Mouse (Mus musculus) midbrain, embryonic 14.5 days (tissue): ENCODE data around the gene Ryr3. TPM values are rescaled to one million over a fixed set of nuclear protein-coding genes. Genes with fewer than 3 reads are reported as not detected.

Experiments used
- ATAC-seq: fragments of 200-750 bp; cut with Nextera tagmentation; 2 replicates; pipeline ENCODE4 v1.8.0; 2017; ENCODE audit warnings: moderate number of reproducible peaks, moderate library complexity; ENCODE audit not compliant: low FRiP score, low TSS enrichment
- DNase-seq: peaks from one replicate; pipeline ENCODE4 v3.0.0-alpha.2; 2015
- H3K27ac ChIP-seq: fragments of 300-500 bp; sonication (generic); replicated peaks from 2 replicates; pipeline ENCODE4 v1.5.1; 2014; ENCODE audit warnings: mild to moderate bottlenecking, low read depth, low read length, moderate library complexity
- H3K27me3 ChIP-seq: fragments of 300-500 bp; sonication (generic); 2 replicates; pipeline ENCODE4 v1.6.1; 2014; ENCODE audit warnings: low read length, control low read depth, mixed read lengths; ENCODE audit not compliant: control insufficient read depth, insufficient read depth
- H3K36me3 ChIP-seq: fragments of 300-500 bp; sonication (generic); 2 replicates; pipeline ENCODE4 v1.6.1; 2014; ENCODE audit warnings: low read length, control low read depth; ENCODE audit not compliant: control insufficient read depth, insufficient read depth
- H3K4me1 ChIP-seq: fragments of 300-500 bp; sonication (generic); 2 replicates; pipeline ENCODE4 v1.6.1; 2014; ENCODE audit warnings: mild to moderate bottlenecking, antibody characterized with exemption, low read length, control low read depth; ENCODE audit not compliant: control insufficient read depth, insufficient read depth
- H3K4me2 ChIP-seq: fragments of 300-500 bp; sonication (generic); 2 replicates; pipeline ENCODE4 v1.6.1; 2014; ENCODE audit warnings: mild to moderate bottlenecking, low read length, moderate library complexity
- H3K4me3 ChIP-seq: fragments of 300-500 bp; sonication (generic); replicated peaks from 2 replicates; pipeline ENCODE4 v1.5.1; 2014; ENCODE audit warnings: low read depth, low read length
- H3K9ac ChIP-seq: fragments of 300-500 bp; sonication (generic); replicated peaks from 2 replicates; pipeline ENCODE4 v1.6.1; 2014; ENCODE audit warnings: mild to moderate bottlenecking, low read length, moderate library complexity
- H3K9me3 ChIP-seq: fragments of 300-500 bp; sonication (generic); 2 replicates; pipeline ENCODE4 v1.6.1; 2016; ENCODE audit warnings: low read length, control low read depth, mixed read lengths; ENCODE audit not compliant: control insufficient read depth
- WGBS: fragments of 180-500 bp; shearing (Covaris S2); extraction: QIAGEN DNeasy Blood & Tissue Kit; methylation state at CpG from one replicate; pipeline ENCODE4 v1.1.7; 2014; 5-methylcytosine and 5-hydroxymethylcytosine counted together
- polyA plus RNA-seq: library from polyadenylated mRNA; unstranded; fragments of >200 nt; fragmentation: Nextera tagmentation; extraction: Ambion mirVana; gene quantifications from 2 replicates; pipeline ENCODE4 v1.2.1, GENCODE M21; 2014

Ryr3 gene
- 4.3 and 7.4 TPM in 2 replicates for polyA plus RNA-seq

DNA sequence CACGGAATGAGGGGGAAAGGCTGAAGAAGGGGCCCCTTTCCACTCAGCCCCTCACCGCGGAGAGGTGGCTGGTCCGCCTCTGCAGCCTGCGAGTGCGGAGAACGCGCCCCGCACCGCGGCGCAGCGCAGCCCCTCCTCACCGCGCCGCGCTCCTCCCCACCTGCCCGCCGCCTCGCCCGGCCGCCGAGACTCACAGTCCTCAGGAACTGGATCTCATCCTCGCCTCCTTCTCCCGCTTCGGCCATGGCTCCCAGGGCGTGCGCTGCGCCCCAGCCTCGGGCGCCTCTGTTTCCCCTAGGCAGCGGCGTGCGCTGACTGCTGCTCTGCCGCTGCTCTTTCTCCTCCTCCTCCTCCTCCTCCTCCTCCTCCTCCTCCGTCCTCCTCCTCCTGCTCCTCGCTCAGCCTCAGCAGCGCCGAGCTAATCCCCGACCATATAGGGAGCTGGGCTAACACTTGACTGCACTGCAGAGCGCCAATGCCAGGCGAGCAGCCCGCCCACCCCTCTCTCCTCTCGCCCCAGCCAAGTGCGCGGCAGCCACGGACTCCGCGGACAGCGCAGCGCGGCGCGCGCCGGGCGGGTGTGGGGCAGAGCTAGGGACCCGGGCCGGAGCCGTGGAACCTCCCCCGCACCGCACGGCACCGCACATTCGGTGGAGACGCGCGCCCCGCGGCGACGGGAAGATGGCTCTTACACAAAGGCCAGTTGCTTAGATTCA lies at the start of gene Ryr3:
Gene Ryr3, minus strand, starts transcription at position 351 of the 716 bp plus-strand sequence.
- H3K4me1 ChIP-seq = 0 out of 2 replicates have a peak, but pooled peaks cover 8% of the 10 kb centered on the region
- peak within 1 kb of the TSS; percentile 64 for H3K4me3 ChIP-seq
- H3K9ac ChIP-seq = peak within 1 kb of the TSS; percentile 69
- DNase-seq (peak; percentile 87), ATAC-seq (peak; percentile 93)
- H3K9me3 ChIP-seq = no peaks in the 10 kb centered on the region
- no peaks in the 10 kb centered on the region for H3K36me3 ChIP-seq
- peaks cover 8% of the 10 kb centered on the region; the same call in 1 of the 2 replicates for H3K27me3 ChIP-seq
- H3K27ac ChIP-seq = peak within 1 kb of the TSS; percentile 89
- WGBS = under 1% methylated on average over 65 of the region's 72 CpGs
- peak within 1 kb of the TSS; percentile 83 for H3K4me2 ChIP-seq

DNA sequence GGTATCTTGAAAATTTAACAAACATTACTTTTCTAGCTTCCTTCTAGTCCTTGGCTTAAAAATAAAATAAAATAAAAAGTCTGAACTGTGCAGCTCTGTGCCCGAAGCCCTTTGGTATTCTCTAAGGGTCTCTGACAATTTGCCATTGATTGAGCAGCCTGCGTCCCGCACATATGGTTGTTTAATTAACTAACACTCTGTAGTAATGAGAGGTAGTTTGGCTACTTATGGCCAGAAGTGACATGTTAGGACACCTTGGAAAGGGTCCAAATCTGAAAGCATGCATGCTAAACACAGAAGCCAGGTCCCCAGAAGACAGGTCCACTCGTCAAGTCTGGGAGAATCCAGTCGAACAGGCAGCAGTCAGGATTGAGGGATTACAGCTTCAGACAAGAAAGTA lies 22.0 kb upstream of the Ryr3 start:
- ATAC-seq (no peak), DNase-seq (no peak)
- WGBS = 75% methylated on average over 5 of the region's 5 CpGs
- Histone ChIP-seq H3K9ac (no peak overlapping the region), H3K4me1 (no peaks in the 10 kb centered on the region), H3K9me3 (no peaks in the 10 kb centered on the region), H3K4me3 (no peak overlapping the region), H3K27me3 (no peaks in the 10 kb centered on the region), H3K27ac (no peak overlapping the region), H3K36me3 (no peaks in the 10 kb centered on the region), H3K4me2 (no peak overlapping the region)

DNA sequence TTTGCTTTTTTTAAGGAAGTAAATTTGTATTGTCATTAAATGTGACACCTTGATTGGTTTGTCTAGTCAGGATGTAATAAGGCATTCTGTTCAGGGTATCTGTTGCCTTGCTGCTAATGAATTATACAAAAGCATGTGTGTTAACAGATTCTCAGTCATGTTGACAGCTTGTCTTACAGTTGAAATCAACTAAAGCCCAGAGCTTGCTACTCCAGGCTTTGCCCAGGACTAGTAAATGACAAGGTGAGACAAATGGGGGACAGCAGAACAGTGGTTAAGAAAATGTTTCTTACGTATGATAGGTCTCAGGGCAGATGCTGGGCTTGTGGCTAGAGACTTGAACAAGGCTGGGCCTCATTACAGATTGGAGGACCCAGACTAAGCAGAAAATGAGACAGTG lies 20.1 kb upstream of the Ryr3 start:
- Histone ChIP-seq H3K27me3 (no peaks in the 10 kb centered on the region), H3K9ac (no peak overlapping the region), H3K4me1 (no peaks in the 10 kb centered on the region), H3K27ac (no peak overlapping the region), H3K9me3 (no peaks in the 10 kb centered on the region), H3K4me3 (no peak overlapping the region), H3K4me2 (no peak overlapping the region), H3K36me3 (no peaks in the 10 kb centered on the region)
- DNase-seq (no peak), ATAC-seq (no peak)
- 64% methylated on average over 1 of the region's 1 CpGs for WGBS

DNA sequence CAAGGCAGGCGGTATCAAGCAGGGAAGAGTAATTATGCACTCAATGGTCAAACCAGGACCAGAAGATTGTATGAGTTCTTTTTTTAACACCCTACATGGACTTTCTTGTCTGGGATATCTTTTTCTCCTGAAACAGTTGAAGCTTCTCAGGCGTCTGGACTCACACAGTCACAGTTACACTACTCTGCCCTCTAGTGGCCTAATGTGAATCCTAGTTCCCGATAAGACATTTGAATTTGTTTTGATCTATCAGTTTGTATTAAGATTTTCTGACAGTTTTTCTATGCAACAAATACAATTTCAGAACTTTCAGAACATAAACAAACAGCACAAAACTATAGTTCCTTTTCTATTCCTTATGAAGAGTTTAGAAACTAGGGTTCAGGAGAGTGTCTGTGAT lies 17.7 kb upstream of the Ryr3 start:
- peak; percentile 31; the same call in 1 of the 2 replicates for ATAC-seq
- Histone ChIP-seq H3K4me1 (no peaks in the 10 kb centered on the region), H3K4me2 (no peak overlapping the region), H3K36me3 (no peaks in the 10 kb centered on the region), H3K9ac (no peak overlapping the region), H3K4me3 (no peak overlapping the region), H3K27me3 (no peaks in the 10 kb centered on the region), H3K27ac (no peak overlapping the region), H3K9me3 (no peaks in the 10 kb centered on the region)
- 20% methylated on average over 3 of the region's 3 CpGs for WGBS
- peak; percentile 92 for DNase-seq

DNA sequence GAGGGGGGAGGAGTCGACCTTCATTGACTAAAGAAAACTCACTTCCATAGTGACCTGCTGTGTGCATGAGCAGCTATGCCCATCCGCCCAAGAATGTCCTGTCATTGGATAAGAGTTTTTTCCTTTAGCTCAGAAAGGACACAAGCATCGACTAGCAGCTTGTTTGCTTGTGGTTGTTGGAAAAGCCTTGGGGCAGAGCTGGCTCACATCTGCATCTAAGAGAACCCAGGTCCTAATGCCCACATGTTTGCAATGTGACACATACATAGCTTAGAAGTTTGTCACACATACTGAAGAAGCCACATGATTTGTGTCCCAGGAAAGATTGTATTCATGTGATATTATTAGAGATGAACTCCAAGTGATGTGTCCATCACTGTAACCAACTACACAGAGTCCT lies 16.5 kb upstream of the Ryr3 start:
- WGBS = 52% methylated on average over 3 of the region's 3 CpGs
- H3K4me1 ChIP-seq = no peaks in the 10 kb centered on the region
- no peaks in the 10 kb centered on the region for H3K9me3 ChIP-seq
- H3K9ac ChIP-seq = no peak overlapping the region
- H3K4me2 ChIP-seq = no peak overlapping the region
- H3K4me3 ChIP-seq = no peak overlapping the region
- H3K27me3 ChIP-seq = no peaks in the 10 kb centered on the region
- no peaks in the 10 kb centered on the region for H3K36me3 ChIP-seq
- H3K27ac ChIP-seq = no peak overlapping the region
- ATAC-seq = no peak
- no peak for DNase-seq

DNA sequence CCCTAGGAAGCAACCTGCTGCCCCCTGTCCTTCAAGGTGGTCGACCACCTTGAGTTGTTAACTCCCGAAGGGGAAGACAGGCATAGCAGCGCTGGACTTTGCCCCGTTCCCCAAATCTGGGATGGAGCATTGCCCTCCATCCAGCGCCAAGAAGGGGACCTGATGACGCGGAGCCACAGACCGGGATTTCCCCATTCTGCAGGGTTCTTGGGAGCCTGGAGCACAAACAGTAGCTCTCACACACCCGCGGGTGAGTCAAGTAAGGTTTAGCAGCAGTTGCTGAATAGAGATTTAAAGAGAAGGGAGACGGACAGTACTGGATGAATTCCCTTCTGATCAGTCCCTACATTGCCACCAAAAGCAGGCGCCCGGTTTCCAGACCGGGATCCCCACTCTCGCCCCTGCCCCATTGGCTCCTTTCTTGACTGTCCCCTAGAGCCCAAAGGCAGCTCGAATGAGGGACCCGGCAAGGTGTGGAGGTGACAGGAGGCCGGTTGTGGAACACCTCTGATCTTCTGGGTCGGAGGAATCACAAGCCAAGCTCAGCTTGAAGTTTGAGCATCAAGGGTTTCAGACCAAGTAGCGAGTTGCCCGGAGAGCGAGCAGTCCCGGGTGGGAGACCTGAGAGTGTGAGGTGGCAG lies 671 bp downstream of the Ryr3 start:
- WGBS = 3% methylated on average over 23 of the region's 23 CpGs
- Histone ChIP-seq H3K4me2 (peak overlapping the region; percentile 83), H3K9me3 (no peaks in the 10 kb centered on the region), H3K4me1 (0 out of 2 replicates have a peak, but pooled peaks cover 8% of the 10 kb centered on the region), H3K4me3 (peak overlapping the region; percentile 64), H3K27me3 (peaks cover 8% of the 10 kb centered on the region; the same call in 1 of the 2 replicates), H3K27ac (peak overlapping the region; percentile 89), H3K9ac (peak overlapping the region; percentile 69), H3K36me3 (no peaks in the 10 kb centered on the region)
- DNase-seq (peak; percentile 53), ATAC-seq (no peak)

DNA sequence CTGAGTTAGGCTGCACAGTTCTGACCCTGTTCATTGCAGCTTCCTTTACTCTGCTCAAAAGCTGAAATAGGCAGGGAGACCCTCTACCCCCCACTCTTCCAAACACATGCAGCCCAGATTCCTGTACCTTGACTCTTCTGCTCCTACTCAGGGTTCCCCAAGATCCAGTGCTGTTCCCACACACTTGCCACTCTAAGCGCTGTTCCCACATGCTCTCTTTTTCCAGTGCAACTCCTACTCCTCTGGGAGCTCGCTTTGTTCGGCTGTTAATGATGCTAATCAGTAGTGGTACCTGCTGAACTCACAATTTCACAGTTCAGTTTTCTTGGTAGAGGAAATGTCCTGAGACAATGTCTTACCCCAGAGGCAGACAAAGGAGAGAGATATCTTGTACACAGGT lies 6.9 kb downstream of the Ryr3 start:
- Histone ChIP-seq H3K9me3 (no peaks in the 10 kb centered on the region), H3K9ac (no peak overlapping the region), H3K27ac (no peak overlapping the region), H3K4me3 (no peak overlapping the region), H3K36me3 (no peaks in the 10 kb centered on the region), H3K4me1 (no peaks in the 10 kb centered on the region), H3K4me2 (no peak overlapping the region), H3K27me3 (peaks cover 1% of the 10 kb centered on the region; the same call in 1 of the 2 replicates)
- WGBS = 89% methylated on average over 3 of the region's 3 CpGs
- ATAC-seq (no peak), DNase-seq (no peak)

DNA sequence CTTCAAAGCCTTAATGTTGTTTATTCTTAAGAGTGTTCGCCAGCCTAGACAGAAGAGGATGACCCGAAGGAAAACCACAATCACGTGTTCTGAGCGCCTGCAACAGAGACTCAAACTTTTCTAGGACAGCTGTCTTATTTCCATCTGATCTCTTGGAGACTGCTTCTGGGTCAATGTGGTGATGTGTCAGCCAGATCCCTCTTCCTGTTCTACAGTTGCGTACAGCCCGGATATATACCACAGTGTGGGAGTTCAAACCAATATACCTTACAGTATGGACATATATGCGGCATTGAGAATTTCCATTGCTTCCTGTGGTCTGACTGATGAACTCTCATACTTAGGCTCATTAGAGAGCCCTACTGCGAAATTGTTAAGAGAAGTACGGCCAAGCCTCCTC lies 7.6 kb downstream of the Ryr3 start:
- no peak overlapping the region for H3K4me2 ChIP-seq
- H3K4me1 ChIP-seq = no peaks in the 10 kb centered on the region
- 98% methylated on average over 9 of the region's 9 CpGs for WGBS
- H3K9me3 ChIP-seq = no peaks in the 10 kb centered on the region
- no peaks in the 10 kb centered on the region for H3K27me3 ChIP-seq
- no peaks in the 10 kb centered on the region for H3K36me3 ChIP-seq
- DNase-seq (no peak), ATAC-seq (no peak)
- H3K9ac ChIP-seq = no peak overlapping the region
- H3K4me3 ChIP-seq = no peak overlapping the region
- H3K27ac ChIP-seq = no peak overlapping the region

DNA sequence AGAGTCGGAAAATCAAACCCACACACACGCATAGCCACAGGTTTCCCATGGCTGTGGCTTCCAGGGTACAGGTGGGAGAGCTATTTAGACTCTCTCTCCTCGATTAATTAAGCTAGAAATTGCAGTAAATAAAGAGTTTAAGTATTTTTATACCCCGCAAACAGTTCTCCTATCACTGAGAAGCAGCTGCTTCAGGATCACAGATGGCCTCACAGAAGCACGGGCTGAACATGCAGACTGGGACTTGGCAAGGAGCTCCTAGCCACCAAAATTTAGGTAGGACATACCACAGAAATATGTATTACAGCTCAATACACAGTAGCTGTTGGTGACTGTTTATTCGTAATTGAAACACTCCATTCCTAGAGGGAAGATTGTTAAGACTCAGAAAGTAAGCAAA lies 14.0 kb downstream of the Ryr3 start:
- H3K4me3 ChIP-seq = no peak overlapping the region
- no peaks in the 10 kb centered on the region for H3K27me3 ChIP-seq
- no peaks in the 10 kb centered on the region for H3K4me1 ChIP-seq
- DNase-seq (no peak), ATAC-seq (no peak)
- no peak overlapping the region for H3K4me2 ChIP-seq
- 81% methylated on average over 6 of the region's 6 CpGs for WGBS
- H3K9ac ChIP-seq = no peak overlapping the region
- no peak overlapping the region for H3K27ac ChIP-seq
- no peaks in the 10 kb centered on the region for H3K36me3 ChIP-seq
- H3K9me3 ChIP-seq = no peaks in the 10 kb centered on the region
